ENCODE assay signal across 7 mouse cellular contexts in genomic region chr6:38906005-38906404, GRCm38 (mm10).
"Had no signal": no experiment of that assay in that cellular context is flagged by ENCODE, and none has a peak within 500 bp of the region (broad histone marks: within the 10 kb centered on the region; RNA-seq: fewer than 3 reads in every experiment).

No protein-coding gene starts in this region.

- DNase-seq: kidney, adult 9 months; kidney, postnatal 14 days; left cerebral cortex, postnatal 4 days; lung, adult 18-20 months; right cerebral cortex, postnatal 14 days had no signal

- H3K36me3 ChIP-seq: intestine, embryonic 15.5 days; midbrain, embryonic 12.5 days had no signal

- H3K9me3 ChIP-seq: intestine, embryonic 15.5 days; midbrain, embryonic 12.5 days had no signal

- H3K4me3 ChIP-seq: intestine, embryonic 15.5 days; midbrain, embryonic 12.5 days had no signal

- H3K27me3 ChIP-seq: intestine, embryonic 15.5 days; midbrain, embryonic 12.5 days had no signal

- H3K4me1 ChIP-seq: midbrain, embryonic 12.5 days had no signal

- H3K27ac ChIP-seq: intestine, embryonic 15.5 days; midbrain, embryonic 12.5 days had no signal

- ATAC-seq: intestine, embryonic 15.5 days had no signal

- H3K9ac ChIP-seq: intestine, embryonic 15.5 days; midbrain, embryonic 12.5 days had no signal

- H3K4me2 ChIP-seq: intestine, embryonic 15.5 days; midbrain, embryonic 12.5 days had no signal
